26 mouse cellular contexts compared by ENCODE assay signal in genomic region chr6:17246959-17247358, GRCm38 (mm10). TPM values are rescaled to one million over a fixed set of nuclear protein-coding genes. Genes with fewer than 3 reads are reported as not detected.
DNase-seq lines count a peak whose midpoint lies in the region.
"Had no signal": no experiment of that assay in that cellular context is flagged by ENCODE, and none has a peak within 500 bp of the region (broad histone marks: within the 10 kb centered on the region; RNA-seq: fewer than 3 reads in every experiment).

No protein-coding gene starts in this region.

- H3K27ac ChIP-seq in midbrain, embryonic 10.5 days (replicated peaks) = no peak overlapping the region
- H3K27ac ChIP-seq: heart, embryonic 15.5 days; hindbrain, embryonic 10.5 days; hindbrain, embryonic 13.5 days had no signal

- peak; percentile 32 for DNase-seq in 3134 (ENCODE audit: extremely low read depth, insufficient read length, low spot score)
- peak; percentile 4 for DNase-seq in 416B (ENCODE audit: low read depth)
- peak; percentile 43 for DNase-seq in brain, adult 2 months (ENCODE audit: low read depth, low spot score)
- DNase-seq in telencephalon, adult 2 months (ENCODE audit: low read depth, low spot score) = peak; percentile 9
- no peak for DNase-seq in midbrain, embryonic 10.5 days (ENCODE audit: low spot score)
- no peak for DNase-seq in left cerebral cortex, postnatal 14 days (ENCODE audit: low spot score in 2 of 2)
- DNase-seq in thymus, postnatal 0 days (ENCODE audit: low spot score) = no peak
- DNase-seq: adrenal gland, adult 8-10 months; adrenal gland, postnatal 25 days; B cell, adult 2 months; cerebellum, adult 18-20 months; cerebellum, adult 9-10 months; cerebellum, postnatal 14 days; forebrain, postnatal 0 days; gastrocnemius, postnatal 10 days; heart, adult 18-20 months; heart, postnatal 10 days; heart, postnatal 36 days had no signal

- H3K4me3 ChIP-seq in midbrain, embryonic 10.5 days = no peak overlapping the region
- H3K4me3 ChIP-seq: heart, embryonic 12.5 days; heart, embryonic 15.5 days; hindbrain, embryonic 10.5 days; hindbrain, embryonic 13.5 days had no signal

- H3K9me3 ChIP-seq in midbrain, embryonic 10.5 days (replicated peaks) = no peaks in the 10 kb centered on the region
- H3K9me3 ChIP-seq: heart, embryonic 12.5 days; heart, embryonic 15.5 days; hindbrain, embryonic 10.5 days; hindbrain, embryonic 13.5 days had no signal

- 100% methylated on average over 2 of the region's 2 CpGs for WGBS in midbrain, embryonic 10.5 days

- H3K36me3 ChIP-seq in midbrain, embryonic 10.5 days = no peaks in the 10 kb centered on the region
- H3K36me3 ChIP-seq: heart, embryonic 12.5 days; heart, embryonic 15.5 days; hindbrain, embryonic 10.5 days; hindbrain, embryonic 13.5 days had no signal

- intact Hi-C loops in left cerebral cortex, postnatal 14 days (cut with DNase I) = no loop called here

- no peaks in the 10 kb centered on the region for H3K4me1 ChIP-seq in midbrain, embryonic 10.5 days
- H3K4me1 ChIP-seq: heart, embryonic 12.5 days; heart, embryonic 15.5 days; hindbrain, embryonic 10.5 days; hindbrain, embryonic 13.5 days had no signal

- H3K27me3 ChIP-seq in midbrain, embryonic 10.5 days (ENCODE audit: low read depth, poor library complexity, severe bottlenecking) = no peaks in the 10 kb centered on the region
- H3K27me3 ChIP-seq: heart, embryonic 12.5 days; heart, embryonic 15.5 days; hindbrain, embryonic 13.5 days had no signal

RNA-seq across cellular contexts. Expression of gene Cav2, which starts 34.0 kb away (rescaled TPM):
- polyA plus RNA-seq in midbrain, embryonic 10.5 days (2016; fragmentation: Nextera tagmentation; extraction: Ambion mirVana) = 5.0 and 5.4 TPM in 2 replicates
- 10 to 100 TPM; 26.8 to 27.9 TPM for total RNA-seq in left cerebral cortex, postnatal 14 days (2021)
- 10.4 and 11.1 TPM in 2 replicates for polyA plus RNA-seq in thymus, postnatal 0 days (2015; fragmentation: Nextera tagmentation; extraction: Ambion mirVana)
- total RNA-seq: MEL had no signal

RNA-seq across cellular contexts. Expression of gene Cav1, which starts 59.2 kb away (rescaled TPM):
- polyA plus RNA-seq in midbrain, embryonic 10.5 days (2016; fragmentation: Nextera tagmentation; extraction: Ambion mirVana) = 6.4 and 8.6 TPM in 2 replicates
- 10 to 100 TPM; 26.2 to 27.5 TPM for total RNA-seq in left cerebral cortex, postnatal 14 days (2021)
- polyA plus RNA-seq in thymus, postnatal 0 days (2015; fragmentation: Nextera tagmentation; extraction: Ambion mirVana) = 42.1 and 46.4 TPM in 2 replicates
- total RNA-seq: MEL had no signal
- polyA plus RNA-seq: activated CD4-positive, CD25-positive, alpha-beta regulatory T cell, adult 4 months; CD4-positive, CD25-positive, alpha-beta regulatory T cell, adult 4 months; inflammation-experienced regulatory T-cells, adult 6 months had no signal

Comparison
In these comparisons a context has a peak if more than half of its experiments do, and no peak if none do; other contexts are left out.
1. DNase-seq: peak in 3134 (single experiment), 416B (single experiment), brain, adult 2 months (single experiment) and telencephalon, adult 2 months (single experiment); none in midbrain, embryonic 10.5 days (single experiment), left cerebral cortex, postnatal 14 days (0 of 2) and thymus, postnatal 0 days (single experiment).